ENCODE assay signal across 13 mouse cellular contexts in genomic region chr2:13396124-13396540, GRCm38 (mm10).
DNase-seq lines count a peak whose midpoint lies in the region; ATAC-seq and TF ChIP-seq lines count a peak whose summit lies in the region.
"Had no signal": no experiment of that assay in that cellular context is flagged by ENCODE, and none has a peak within 500 bp of the region (broad histone marks: within the 10 kb centered on the region; RNA-seq: fewer than 3 reads in every experiment).

No protein-coding gene starts in this region.

- H3K9me3 ChIP-seq in midbrain, embryonic 14.5 days (ENCODE audit: control insufficient read depth, low read length): no peaks in the 10 kb centered on the region
- H3K9me3 ChIP-seq in midbrain, embryonic 15.5 days: no peaks in the 10 kb centered on the region
- no peaks in the 10 kb centered on the region for H3K9me3 ChIP-seq in heart, embryonic 14.5 days (ENCODE audit: control insufficient read depth, low read length)
- H3K9me3 ChIP-seq: hindbrain, embryonic 10.5 days had no signal

- H3K4me2 ChIP-seq in midbrain, embryonic 14.5 days (ENCODE audit: low read length): no peak overlapping the region
- H3K4me2 ChIP-seq in midbrain, embryonic 15.5 days: no peak overlapping the region
- no peak overlapping the region for H3K4me2 ChIP-seq in heart, embryonic 14.5 days (ENCODE audit: low read length)

- no peak overlapping the region for H3K9ac ChIP-seq in heart, adult 2 months (ENCODE audit: low read depth, low read length)
- H3K9ac ChIP-seq in midbrain, embryonic 14.5 days (replicated peaks; ENCODE audit: low read length): no peak overlapping the region
- H3K9ac ChIP-seq in midbrain, embryonic 15.5 days: no peak overlapping the region
- no peak overlapping the region for H3K9ac ChIP-seq in heart, embryonic 14.5 days (ENCODE audit: low read length)

- peaks cover 19% of the 10 kb centered on the region for H3K4me1 ChIP-seq in heart, adult 2 months (ENCODE audit: control insufficient read depth, insufficient read depth, low read length)
- H3K4me1 ChIP-seq in midbrain, embryonic 14.5 days (ENCODE audit: control insufficient read depth, insufficient read depth, low read length): peaks cover 17% of the 10 kb centered on the region
- peaks cover 18% of the 10 kb centered on the region for H3K4me1 ChIP-seq in midbrain, embryonic 15.5 days
- H3K4me1 ChIP-seq in heart, embryonic 14.5 days (ENCODE audit: control insufficient read depth in 2 of 2, insufficient read depth in 2 of 2, low read length in 2 of 2): peaks cover 11 to 25% of the 10 kb centered on the region in 2 experiments

- ATAC-seq in midbrain, embryonic 14.5 days (ENCODE audit: low FRiP score, low TSS enrichment): no peak
- no peak for ATAC-seq in midbrain, embryonic 15.5 days (replicated peaks)
- ATAC-seq in heart, embryonic 14.5 days (ENCODE audit: insufficient number of reproducible peaks, insufficient read depth, low FRiP score, low read depth): no peak

- peak overlapping the region; percentile 42 for H3K27ac ChIP-seq in heart, adult 2 months
- no peak overlapping the region for H3K27ac ChIP-seq in midbrain, embryonic 14.5 days (replicated peaks; ENCODE audit: low read depth, low read length)
- H3K27ac ChIP-seq in midbrain, embryonic 15.5 days: no peak overlapping the region
- H3K27ac ChIP-seq in heart, embryonic 14.5 days (replicated peaks in 1 of 2; ENCODE audit: control insufficient read depth in 1 of 2, insufficient read depth in 1 of 2, low read depth in 2 of 2, low read length in 2 of 2): peak overlapping the region; percentile 63 to 64
- H3K27ac ChIP-seq: hindbrain, embryonic 10.5 days had no signal

- intact Hi-C loops in heart, adult 2 months (cut with DNase I): no loop called here
- intact Hi-C loops in heart, postnatal 10 days (cut with DNase I): loop anchor here (2.0 kb wide), 2 partner anchors 15 to 179 kb away; no protein-coding TSS in a partner anchor

- DNase-seq in heart, adult 2 months: peak in 1 of 2 experiments; percentile 20
- no peak for DNase-seq in heart, postnatal 10 days
- DNase-seq in midbrain, embryonic 14.5 days: peak; percentile 61
- DNase-seq in cerebellum, postnatal 36 days: no peak
- no peak for DNase-seq in thymus, postnatal 0 days (ENCODE audit: low spot score)
- no peak for DNase-seq in thymus, postnatal 10 days (ENCODE audit: low spot score in 2 of 2)
- DNase-seq: cerebellum, adult 2 months; kidney, postnatal 14 days; retina, postnatal 1 day had no signal

- no peak overlapping the region for H3K4me3 ChIP-seq in heart, adult 2 months
- no peak overlapping the region for H3K4me3 ChIP-seq in midbrain, embryonic 14.5 days (replicated peaks; ENCODE audit: low read depth, low read length)
- H3K4me3 ChIP-seq in midbrain, embryonic 15.5 days: no peak overlapping the region
- H3K4me3 ChIP-seq in heart, embryonic 14.5 days (ENCODE audit: control insufficient read depth in 1 of 2, insufficient read depth in 1 of 2, low read depth in 1 of 2, low read length in 2 of 2): no peak overlapping the region
- H3K4me3 ChIP-seq: hindbrain, embryonic 10.5 days had no signal

- H3K36me3 ChIP-seq in heart, adult 2 months (ENCODE audit: control insufficient read depth, insufficient read depth, low read length): peaks cover 20% of the 10 kb centered on the region
- H3K36me3 ChIP-seq in midbrain, embryonic 14.5 days (ENCODE audit: control insufficient read depth, insufficient read depth, low read length): no peaks in the 10 kb centered on the region
- no peaks in the 10 kb centered on the region for H3K36me3 ChIP-seq in midbrain, embryonic 15.5 days (replicated peaks)
- no peaks in the 10 kb centered on the region for H3K36me3 ChIP-seq in heart, embryonic 14.5 days (ENCODE audit: control insufficient read depth, insufficient read depth, low read length)
- H3K36me3 ChIP-seq: hindbrain, embryonic 10.5 days had no signal

- no peaks in the 10 kb centered on the region for H3K79me2 ChIP-seq in heart, adult 2 months (replicated peaks; ENCODE audit: control insufficient read depth, insufficient read depth, low read length)

- WGBS in heart, adult 2 months: 35% methylated on average over 3 of the region's 3 CpGs
- WGBS in midbrain, embryonic 14.5 days: 20% methylated on average over 3 of the region's 3 CpGs
- WGBS in midbrain, embryonic 15.5 days: 19% methylated on average over 3 of the region's 3 CpGs
- WGBS in heart, embryonic 14.5 days: 44% methylated on average over 3 of the region's 3 CpGs

- no peak for TF ChIP-seq EP300 in heart, adult 2 months (IDR thresholded peaks at IDR 0.05; ENCODE audit: insufficient read depth, low read depth, low read length)

- TF ChIP-seq CTCF in heart, adult 2 months (IDR thresholded peaks at IDR 0.05): no peak

- TF ChIP-seq POLR2A in heart, adult 2 months (IDR thresholded peaks at IDR 0.05; ENCODE audit: insufficient read depth, low read depth, low read length): no peak

- H3K27me3 ChIP-seq in heart, adult 2 months (ENCODE audit: control insufficient read depth, insufficient read depth, low read length): no peaks in the 10 kb centered on the region
- no peaks in the 10 kb centered on the region for H3K27me3 ChIP-seq in midbrain, embryonic 14.5 days (ENCODE audit: control insufficient read depth, insufficient read depth, low read length)
- H3K27me3 ChIP-seq in midbrain, embryonic 15.5 days (replicated peaks): no peaks in the 10 kb centered on the region
- H3K27me3 ChIP-seq in heart, embryonic 14.5 days (ENCODE audit: control insufficient read depth, insufficient read depth, low read length): no peaks in the 10 kb centered on the region
- H3K27me3 ChIP-seq: CH12.LX had no signal

Comparison
In these comparisons a context has a peak if more than half of its experiments do, and no peak if none do; other contexts are left out.
1. H3K27ac ChIP-seq: peak in heart, adult 2 months (single experiment) and heart, embryonic 14.5 days (2 of 2); none in midbrain, embryonic 14.5 days (single experiment) and midbrain, embryonic 15.5 days (single experiment).